Mouse (Mus musculus) spleen, adult 12 weeks (tissue): ENCODE data around the gene Tes3-ps.

Experiments
- DNase-seq: peaks from one replicate; pipeline ENCODE4 v3.0.0; 2022; ENCODE audit warnings: low spot score

Gene Tes3-ps

GRCm38 (mm10) chr13:49504510-49504909 lies 11.4 kb downstream of the Tes3-ps start, which contains the start of gene Ecm2:
Ecm2 (plus strand) TSS chr13:49504810.
- DNase-seq, result no peak

GRCm38 (mm10) chr13:49505776-49506175 lies 12.7 kb downstream of the Tes3-ps start:
- no peak for DNase-seq

- no peak for DNase-seq
These were observed 14.1 kb downstream of the Tes3-ps start for GRCm38 (mm10) chr13:49507176-49507575.

GRCm38 (mm10) chr13:49518761-49519160 lies 25.6 kb downstream of the Tes3-ps start:
- no peak for DNase-seq

GRCm38 (mm10) chr13:49526235-49526634 lies 33.1 kb downstream of the Tes3-ps start:
- DNase-seq, result no peak

- no peak for DNase-seq
These were observed 37.5 kb downstream of the Tes3-ps start for GRCm38 (mm10) chr13:49530636-49531035.

GRCm38 (mm10) chr13:49536946-49537345 lies 43.8 kb downstream of the Tes3-ps start:
- no peak for DNase-seq

- DNase-seq, result no peak
These were observed 45.6 kb downstream of the Tes3-ps start for GRCm38 (mm10) chr13:49538693-49539092.

GRCm38 (mm10) chr13:49544279-49544678 lies 51.2 kb downstream of the Tes3-ps start, which contains the start of gene Aspn:
Aspn (plus strand) TSS chr13:49544443.
- no peak for DNase-seq

GRCm38 (mm10) chr13:49545646-49546045 lies 52.5 kb downstream of the Tes3-ps start:
- DNase-seq, result no peak
